Mouse (Mus musculus): ENCODE results near the gene Bdh1. TPM values are rescaled to one million over a fixed set of nuclear protein-coding genes. Genes with fewer than 3 reads are reported as not detected.

The Bdh1 gene
- polyA plus RNA-seq, 2 experiments, result 28.5 to 43.9 TPM

DNA sequence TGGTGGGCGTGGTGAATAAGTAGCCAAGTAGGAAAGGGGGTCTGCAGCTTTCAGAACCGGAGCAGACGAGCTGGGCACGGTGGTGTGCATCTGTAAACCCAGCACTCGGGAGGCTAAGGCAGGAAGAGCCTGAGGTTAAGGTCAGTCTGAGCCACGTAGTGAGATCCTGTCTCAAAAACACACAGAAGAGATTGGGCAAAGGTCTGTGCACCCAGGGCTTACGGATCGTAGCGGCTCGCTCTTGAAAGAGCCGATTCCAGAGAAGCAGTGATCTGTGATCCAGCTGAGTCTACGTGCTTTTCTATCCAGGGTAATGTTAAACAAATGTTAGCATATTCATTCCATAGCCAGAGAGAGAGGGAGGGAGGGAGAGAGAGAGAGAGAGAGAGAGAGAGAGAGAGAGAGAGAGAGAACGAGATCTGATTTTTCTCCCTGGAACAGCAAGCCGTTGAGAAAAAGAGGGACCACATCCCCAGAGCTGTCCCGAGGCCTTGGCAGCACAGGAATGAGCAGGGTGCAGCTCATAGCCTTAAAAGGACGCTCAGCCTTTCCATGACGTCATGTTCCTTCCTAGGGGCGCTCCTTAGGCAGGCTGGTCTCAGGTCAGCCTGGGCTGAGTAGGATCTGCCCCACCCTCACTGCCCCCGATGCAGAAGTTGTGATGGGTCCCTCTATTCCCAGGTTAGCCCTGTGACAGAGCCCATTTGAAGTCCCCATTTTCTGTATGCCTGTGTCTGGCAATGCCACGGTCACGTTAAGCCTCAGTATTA lies 33.4 kb downstream of the Bdh1 start:
- Histone ChIP-seq H3K4me2 (replicated peaks; ENCODE audit: low read depth, low read length, severe bottlenecking) (no peak overlapping the region), H3K9ac (ENCODE audit: low read depth, low read length, severe bottlenecking) (no peak overlapping the region), H3K27me3 (ENCODE audit: control insufficient read depth, insufficient read depth, low read length) (no peaks in the 10 kb centered on the region), H3K4me3 (replicated peaks; ENCODE audit: low read length) (no peak overlapping the region), H3K27ac (replicated peaks; ENCODE audit: low read depth, low read length) (no peak overlapping the region), H3K36me3 (ENCODE audit: control insufficient read depth, insufficient read depth, low read length) (peaks cover 6% of the 10 kb centered on the region; the same call in 1 of the 2 replicates), H3K4me1 (ENCODE audit: control insufficient read depth, insufficient read depth, low read length) (peaks cover 8% of the 10 kb centered on the region; the same call in 1 of the 2 replicates), H3K9me3 (ENCODE audit: control insufficient read depth, low read length) (no peaks in the 10 kb centered on the region)
- WGBS, result 67% methylated on average over 21 of the region's 21 CpGs
- no peak for TF ChIP-seq POLR2A (IDR thresholded peaks at IDR 0.05; ENCODE audit: borderline replicate concordance, extremely low read depth, insufficient read depth, insufficient read length)
- peak; percentile 44 for DNase-seq (ENCODE audit: low spot score)
- no peak for ATAC-seq (ENCODE audit: low FRiP score, low read depth)

DNA sequence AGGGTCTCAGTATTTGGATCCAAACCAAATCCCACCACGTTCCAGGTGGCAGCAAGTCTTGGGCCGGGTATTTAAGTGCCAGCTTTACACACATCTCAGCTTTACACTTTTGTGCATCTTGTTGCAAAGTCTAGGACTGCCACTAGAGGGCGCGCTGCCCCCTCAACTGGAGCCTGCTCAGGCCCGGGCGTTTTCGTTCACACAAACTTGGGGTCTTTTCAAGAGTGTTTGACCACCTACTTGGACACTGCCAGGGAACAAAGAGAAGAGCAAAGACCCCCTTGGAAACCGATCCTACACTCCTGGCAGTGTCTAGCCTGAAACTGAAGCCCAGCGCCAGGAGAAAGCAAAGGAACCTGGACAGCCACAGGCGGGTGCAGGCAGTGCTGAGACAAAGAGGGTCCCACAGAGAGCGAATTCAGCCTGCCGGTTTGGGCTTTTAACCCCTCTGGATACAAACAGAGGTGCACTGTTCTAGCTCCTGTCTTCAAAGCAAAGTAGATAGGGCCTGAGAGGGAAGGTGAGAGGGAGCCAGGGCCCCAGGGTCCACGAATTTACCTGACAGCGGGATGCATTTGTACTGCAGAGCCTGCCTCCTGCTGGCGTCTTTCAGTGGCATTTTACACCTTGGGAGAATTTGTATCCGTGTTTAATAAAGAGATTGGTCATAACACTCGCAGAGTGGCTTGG lies 36.3 kb downstream of the Bdh1 start:
- H3K9ac ChIP-seq (ENCODE audit: low read depth, low read length, severe bottlenecking), result peak overlapping the region; percentile 52
- H3K4me1 ChIP-seq (ENCODE audit: control insufficient read depth, insufficient read depth, low read length), result peaks cover 8% of the 10 kb centered on the region; the same call in 1 of the 2 replicates
- peak; percentile 81 for ATAC-seq (ENCODE audit: low FRiP score, low read depth)
- DNase-seq (ENCODE audit: low spot score), result peak; percentile 81
- H3K27me3 ChIP-seq (ENCODE audit: control insufficient read depth, insufficient read depth, low read length), result no peaks in the 10 kb centered on the region
- no peak for TF ChIP-seq POLR2A (IDR thresholded peaks at IDR 0.05; ENCODE audit: borderline replicate concordance, extremely low read depth, insufficient read depth, insufficient read length)
- H3K4me2 ChIP-seq (replicated peaks; ENCODE audit: low read depth, low read length, severe bottlenecking), result peak overlapping the region; percentile 45
- H3K4me3 ChIP-seq (replicated peaks; ENCODE audit: low read length), result peak overlapping the region; percentile 27
- peak overlapping the region; percentile 61 for H3K27ac ChIP-seq (replicated peaks; ENCODE audit: low read depth, low read length)
- peaks cover 4% of the 10 kb centered on the region; the same call in 1 of the 2 replicates for H3K36me3 ChIP-seq (ENCODE audit: control insufficient read depth, insufficient read depth, low read length)
- H3K9me3 ChIP-seq (ENCODE audit: control insufficient read depth, low read length), result no peaks in the 10 kb centered on the region
- 3% methylated on average over 17 of the region's 17 CpGs for WGBS

DNA sequence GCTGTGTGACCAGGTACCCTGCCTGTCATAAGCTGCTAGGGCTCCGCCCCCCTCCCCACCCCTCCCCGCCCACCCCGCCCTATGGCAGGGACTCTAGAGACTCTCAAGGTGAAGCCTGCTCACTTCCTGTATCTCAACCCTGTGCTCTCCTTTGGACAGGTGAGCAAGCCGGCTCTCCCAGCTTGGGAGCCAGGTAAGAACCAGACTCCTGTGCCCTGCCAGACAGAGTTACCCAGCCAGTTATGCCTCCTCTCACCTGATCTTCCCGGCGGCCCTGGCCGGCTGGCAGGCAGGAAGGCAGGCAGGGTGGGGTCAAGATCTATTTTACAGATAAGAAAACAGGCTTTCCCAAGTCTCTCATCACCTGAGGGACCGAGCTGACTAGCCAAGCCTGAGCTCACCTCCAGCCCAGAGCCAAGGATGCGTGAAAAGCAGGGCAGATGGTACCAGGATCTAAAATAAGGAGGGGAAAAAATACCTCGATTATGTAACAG lies 37.9 kb downstream of the Bdh1 start:
- no peak overlapping the region for H3K27ac ChIP-seq (replicated peaks; ENCODE audit: low read depth, low read length)
- no peak overlapping the region for H3K4me2 ChIP-seq (replicated peaks; ENCODE audit: low read depth, low read length, severe bottlenecking)
- no peaks in the 10 kb centered on the region for H3K27me3 ChIP-seq (ENCODE audit: control insufficient read depth, insufficient read depth, low read length)
- no peak for TF ChIP-seq POLR2A (IDR thresholded peaks at IDR 0.05; ENCODE audit: borderline replicate concordance, extremely low read depth, insufficient read depth, insufficient read length)
- DNase-seq (ENCODE audit: low spot score), result no peak
- no peak overlapping the region for H3K9ac ChIP-seq (ENCODE audit: low read depth, low read length, severe bottlenecking)
- ATAC-seq (ENCODE audit: low FRiP score, low read depth), result no peak
- no peaks in the 10 kb centered on the region for H3K9me3 ChIP-seq (ENCODE audit: control insufficient read depth, low read length)
- no peak overlapping the region for H3K4me3 ChIP-seq (replicated peaks; ENCODE audit: low read length)
- H3K4me1 ChIP-seq (ENCODE audit: control insufficient read depth, insufficient read depth, low read length), result peaks cover 8% of the 10 kb centered on the region; the same call in 1 of the 2 replicates
- H3K36me3 ChIP-seq (ENCODE audit: control insufficient read depth, insufficient read depth, low read length), result peaks cover 4% of the 10 kb centered on the region; the same call in 1 of the 2 replicates
- 36% methylated on average over 10 of the region's 10 CpGs for WGBS

DNA sequence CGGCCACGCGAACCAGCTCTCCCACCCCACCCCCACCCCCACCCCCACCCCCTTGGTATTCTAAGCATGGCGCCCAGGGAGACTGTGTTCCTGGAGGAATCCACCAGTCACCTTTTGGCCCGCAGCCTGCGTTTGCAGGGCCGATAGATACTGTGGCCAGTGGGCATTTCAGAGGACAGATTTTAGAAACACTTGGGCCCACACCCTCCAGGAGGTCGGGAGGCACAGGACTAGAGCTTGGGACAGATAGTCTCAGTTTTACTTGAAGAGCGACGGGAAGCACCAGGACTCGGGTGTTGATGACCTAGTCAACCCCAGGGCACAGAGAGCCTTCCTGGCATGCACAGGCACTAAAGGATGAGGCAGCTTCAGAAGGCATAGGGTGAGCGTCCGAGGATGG lies 38.4 kb downstream of the Bdh1 start:
- ATAC-seq (ENCODE audit: low FRiP score, low read depth) (no peak), DNase-seq (ENCODE audit: low spot score) (no peak)
- H3K4me1 ChIP-seq (ENCODE audit: control insufficient read depth, insufficient read depth, low read length), result peaks cover 8% of the 10 kb centered on the region; the same call in 1 of the 2 replicates
- no peak for TF ChIP-seq POLR2A (IDR thresholded peaks at IDR 0.05; ENCODE audit: borderline replicate concordance, extremely low read depth, insufficient read depth, insufficient read length)
- no peak overlapping the region for H3K4me2 ChIP-seq (replicated peaks; ENCODE audit: low read depth, low read length, severe bottlenecking)
- no peaks in the 10 kb centered on the region for H3K27me3 ChIP-seq (ENCODE audit: control insufficient read depth, insufficient read depth, low read length)
- H3K9ac ChIP-seq (ENCODE audit: low read depth, low read length, severe bottlenecking), result no peak overlapping the region
- WGBS, result 47% methylated on average over 13 of the region's 13 CpGs
- H3K27ac ChIP-seq (replicated peaks; ENCODE audit: low read depth, low read length), result no peak overlapping the region
- H3K4me3 ChIP-seq (replicated peaks; ENCODE audit: low read length), result no peak overlapping the region
- peaks cover 4% of the 10 kb centered on the region; the same call in 1 of the 2 replicates for H3K36me3 ChIP-seq (ENCODE audit: control insufficient read depth, insufficient read depth, low read length)
- H3K9me3 ChIP-seq (ENCODE audit: control insufficient read depth, low read length), result no peaks in the 10 kb centered on the region

DNA sequence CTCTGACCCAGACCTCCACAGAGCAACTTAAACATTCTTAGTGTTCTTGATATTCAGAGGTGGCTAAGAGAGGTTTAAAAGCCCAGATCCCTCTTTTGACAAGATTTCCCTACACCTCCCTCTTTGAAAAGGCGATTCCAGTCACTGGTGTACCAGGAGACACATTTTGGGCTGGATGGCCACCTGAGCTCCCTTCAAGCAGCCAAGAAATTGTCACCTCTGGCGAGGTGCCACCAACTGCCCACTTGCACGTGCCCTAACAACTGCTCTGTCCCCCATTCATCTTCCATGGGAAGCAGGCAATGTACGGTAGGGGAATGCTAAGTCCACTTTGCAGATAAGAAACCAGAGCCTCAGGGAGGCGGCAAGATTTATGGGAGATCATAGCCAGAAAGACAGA lies 39.0 kb downstream of the Bdh1 start:
- Histone ChIP-seq H3K9me3 (ENCODE audit: control insufficient read depth, low read length) (no peaks in the 10 kb centered on the region), H3K4me1 (ENCODE audit: control insufficient read depth, insufficient read depth, low read length) (peaks cover 8% of the 10 kb centered on the region; the same call in 1 of the 2 replicates), H3K4me3 (replicated peaks; ENCODE audit: low read length) (no peak overlapping the region), H3K9ac (ENCODE audit: low read depth, low read length, severe bottlenecking) (no peak overlapping the region), H3K4me2 (replicated peaks; ENCODE audit: low read depth, low read length, severe bottlenecking) (no peak overlapping the region), H3K27ac (replicated peaks; ENCODE audit: low read depth, low read length) (no peak overlapping the region), H3K27me3 (ENCODE audit: control insufficient read depth, insufficient read depth, low read length) (no peaks in the 10 kb centered on the region), H3K36me3 (ENCODE audit: control insufficient read depth, insufficient read depth, low read length) (peaks cover 4% of the 10 kb centered on the region; the same call in 1 of the 2 replicates)
- TF ChIP-seq POLR2A (IDR thresholded peaks at IDR 0.05; ENCODE audit: borderline replicate concordance, extremely low read depth, insufficient read depth, insufficient read length), result no peak
- 64% methylated on average over 5 of the region's 5 CpGs for WGBS
- no peak for DNase-seq (ENCODE audit: low spot score)
- no peak for ATAC-seq (ENCODE audit: low FRiP score, low read depth)
